Mouse (Mus musculus) heart, postnatal 0 days (tissue): ENCODE measurements around the gene Bckdha.

ENCODE experiments used
- CTCF ChIP-seq: IDR thresholded peaks from 2 replicates; pipeline ENCODE4 v1.5.1; 2016; ENCODE audit warnings: antibody characterized with exemption, control low read depth, low read depth
- EP300 ChIP-seq: IDR thresholded peaks from 2 replicates; pipeline ENCODE4 v1.6.1; 2016; ENCODE audit warnings: antibody characterized with exemption, low read depth

- TF ChIP-seq CTCF, result no peak
- no peak for TF ChIP-seq EP300
These were observed 42.0 kb upstream of the Bckdha start for GRCm38 (mm10) chr7:25700732-25701131.
